Mouse (Mus musculus): ENCODE results near the gene Agrp. TPM values are rescaled to one million over a fixed set of nuclear protein-coding genes. Genes with fewer than 3 reads are reported as not detected.

The Agrp gene
- total and polyA plus RNA-seq, 3 experiments, result 0.63 TPM; not detected in 2

DNA sequence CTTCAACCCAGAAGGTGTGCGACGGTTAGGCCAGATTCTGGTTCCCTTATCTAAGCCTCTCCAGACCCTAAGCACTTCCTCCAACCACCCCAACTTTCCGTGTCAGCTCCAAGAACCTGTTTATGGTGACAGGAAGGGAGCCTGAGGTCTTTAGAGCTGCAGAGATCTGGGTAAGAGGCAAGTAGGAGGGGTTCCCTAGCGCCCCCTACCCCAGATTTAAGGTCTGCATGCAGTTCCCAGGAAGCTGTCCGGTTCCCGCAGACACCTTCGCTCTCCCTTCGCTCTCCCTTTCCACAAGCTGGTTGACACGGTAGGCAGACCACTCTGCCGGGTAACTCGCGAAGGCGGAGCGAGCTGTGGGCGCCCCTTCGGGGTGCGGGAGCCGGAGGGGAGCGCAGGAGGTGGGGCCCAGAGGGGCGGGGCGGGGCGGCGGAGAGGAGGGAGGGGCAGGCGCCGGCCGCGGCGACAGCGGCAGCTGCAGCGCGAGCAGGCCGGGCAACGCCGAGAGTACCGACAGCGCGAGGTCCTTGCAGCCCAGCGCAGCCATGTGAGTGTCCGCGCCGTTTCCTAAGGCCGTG is 32.3 kb downstream of the Agrp start, which contains the start of gene Ripor1:
Gene Ripor1, plus strand, starts transcription at position 452 of the 578 bp plus-strand sequence.
- no peaks in the 10 kb centered on the region for H3K9me3 ChIP-seq (replicated peaks; ENCODE audit: insufficient read depth, low read length)
- peak; percentile 95 for DNase-seq (ENCODE audit: low read depth, low spot score)
- peaks cover 14 to 43% of the 10 kb centered on the region in 2 experiments for H3K4me1 ChIP-seq (ENCODE audit: control insufficient read depth in 1 of 2, insufficient read depth in 2 of 2, low read length in 2 of 2)
- H3K79me2 ChIP-seq (ENCODE audit: control insufficient read depth, insufficient read depth, low read length, poor library complexity), result peaks cover 40% of the 10 kb centered on the region
- peak within 1 kb of the TSS; percentile 81 to 96 for H3K4me3 ChIP-seq (ENCODE audit: control insufficient read depth in 1 of 2, insufficient read depth in 1 of 2, low read depth in 2 of 2, low read length in 2 of 2)
- peaks cover 0 to 39% of the 10 kb centered on the region in 2 experiments; a peak in 3 of 4 replicates for H3K36me3 ChIP-seq (ENCODE audit: control insufficient read depth in 1 of 2, insufficient read depth in 2 of 2, low read length in 2 of 2)
- peak within 1 kb of the TSS; percentile 94 for H3K27ac ChIP-seq (ENCODE audit: control insufficient read depth, low read depth, low read length)
- peak within 1 kb of the TSS; percentile 92 for H3K9ac ChIP-seq (ENCODE audit: control insufficient read depth, low read depth, low read length, poor library complexity, severe bottlenecking)
- no peaks in the 10 kb centered on the region for H3K27me3 ChIP-seq (ENCODE audit: control insufficient read depth in 1 of 2, insufficient read depth in 2 of 2, low read length in 2 of 2)
- TF ChIP-seq POLR2A (IDR thresholded peaks at IDR 0.05; ENCODE audit: control insufficient read depth in 1 of 2, insufficient read depth in 1 of 2, low read depth in 1 of 2, low read length in 2 of 2, poor library complexity in 1 of 2) (peak; percentile 22 to 69; a peak in 2 of 4 replicates), ZC3H11A (IDR thresholded peaks at IDR 0.05; ENCODE audit: low read depth, low read length) (no peak), USF2 (IDR thresholded peaks at IDR 0.05; ENCODE audit: borderline replicate concordance in 1 of 2, insufficient read depth in 1 of 2, low read depth in 1 of 2, low read length in 2 of 2) (no peak), RCOR1 (IDR thresholded peaks at IDR 0.05; ENCODE audit: low read depth, low read length) (peak; percentile 95), BHLHE40 (IDR thresholded peaks at IDR 0.05; ENCODE audit: borderline replicate concordance, low read depth, low read length) (peak; percentile 31; the same call in 1 of the 2 replicates), MAZ (IDR thresholded peaks at IDR 0.05; ENCODE audit: low read depth, low read length) (no peak), JUND (IDR thresholded peaks at IDR 0.05; ENCODE audit: low read depth, low read length) (no peak), GABPA (IDR thresholded peaks at IDR 0.05; ENCODE audit: low read depth, low read length) (no peak), NRF1 (IDR thresholded peaks at IDR 0.05; ENCODE audit: insufficient read depth, low read depth, low read length, poor library complexity, severe bottlenecking) (no peak), ZNF384 (IDR thresholded peaks at IDR 0.05; ENCODE audit: low read depth, low read length) (peak; percentile 22; the same call in 1 of the 2 replicates), TCF12 (IDR thresholded peaks at IDR 0.05; ENCODE audit: low read depth, low read length) (peak; percentile 98), CTCF (IDR thresholded peaks at IDR 0.05 in 2 of 3, conservative IDR thresholded peaks at IDR 0.05 in 1 of 3; ENCODE audit: control insufficient read depth in 1 of 3, insufficient read depth in 1 of 3, low read depth in 2 of 3, low read length in 3 of 3, poor library complexity in 1 of 3, severe bottlenecking in 1 of 3) (peak; percentile 27 to 51 (median 43); a peak in 5 of 6 replicates), MXI1 (IDR thresholded peaks at IDR 0.05; ENCODE audit: low read depth, low read length) (peak; percentile 71), SIN3A (IDR thresholded peaks at IDR 0.05; ENCODE audit: low read length) (peak; percentile 91), E2F4 (IDR thresholded peaks at IDR 0.05; ENCODE audit: borderline replicate concordance, low read depth, low read length) (no peak), ZMIZ1 (IDR thresholded peaks at IDR 0.05; ENCODE audit: low read depth, low read length) (no peak; the same call in 1 of the 2 replicates), RAD21 (IDR thresholded peaks at IDR 0.05; ENCODE audit: low read depth, low read length) (no peak), ZKSCAN1 (IDR thresholded peaks at IDR 0.05; ENCODE audit: low read depth, low read length) (no peak), USF1 (IDR thresholded peaks at IDR 0.05; ENCODE audit: low read depth, low read length) (no peak), ELF1 (IDR thresholded peaks at IDR 0.05; ENCODE audit: low read depth, low read length) (peak; percentile 49), CHD2 (IDR thresholded peaks at IDR 0.05; ENCODE audit: low read length) (no peak), KAT2A (conservative IDR thresholded peaks at IDR 0.05; ENCODE audit: low read depth, low read length) (no peak), HCFC1 (IDR thresholded peaks at IDR 0.05; ENCODE audit: low read depth, low read length) (no peak), SMC3 (IDR thresholded peaks at IDR 0.05; ENCODE audit: low read depth, low read length) (no peak), MAX (IDR thresholded peaks at IDR 0.05; ENCODE audit: low read length) (no peak; the same call in 1 of the 2 replicates), TAL1 (IDR thresholded peaks at IDR 0.05; ENCODE audit: low read length) (peak; percentile 98), ETS1 (IDR thresholded peaks at IDR 0.05; ENCODE audit: low read depth, low read length) (peak; percentile 88), CHD1 (IDR thresholded peaks at IDR 0.05; ENCODE audit: low read depth, low read length) (0 out of 2 replicates have a peak, but pooled peaks have one; percentile 23), EP300 (IDR thresholded peaks at IDR 0.05; ENCODE audit: low read depth in 1 of 2, low read length in 2 of 2) (peak; percentile 98 to 99), MAFK (IDR thresholded peaks at IDR 0.05; ENCODE audit: borderline replicate concordance, low read depth, low read length) (no peak), NELFE (IDR thresholded peaks at IDR 0.05; ENCODE audit: low read depth, low read length) (peak; percentile 70), TBP (IDR thresholded peaks at IDR 0.05; ENCODE audit: low read depth, low read length) (peak; percentile 75; the same call in 1 of the 2 replicates), POLR2AphosphoS5 (IDR thresholded peaks at IDR 0.05; ENCODE audit: borderline replicate concordance, low read depth, low read length) (no peak; the same call in 1 of the 2 replicates), GATA1 (IDR thresholded peaks at IDR 0.05; ENCODE audit: low read depth, low read length) (peak; percentile 96), UBTF (IDR thresholded peaks at IDR 0.05; ENCODE audit: borderline replicate concordance, insufficient read depth, low read depth, low read length) (no peak), MYB (IDR thresholded peaks at IDR 0.05; ENCODE audit: low read depth, low read length) (peak; percentile 97)

Measured in MEL (cell line).